Mouse (Mus musculus): ENCODE data around the gene Usp48. TPM values are rescaled to one million over a fixed set of nuclear protein-coding genes. Genes with fewer than 3 reads are reported as not detected.

Usp48 gene
- polyA plus RNA-seq, 1 experiment from 2014 or later = 72.5 TPM

Other genes starting within 250 kb of the Usp48 start
- 710 and 751 TPM in 2 replicates for gene Cdc42, start 236.0 kb upstream of the Usp48 start, polyA plus RNA-seq (2014; fragmentation: Nextera tagmentation; extraction: Ambion mirVana)
- not detected in 2 replicates for gene Cela3a, start 184.0 kb upstream of the Usp48 start, polyA plus RNA-seq (2014; fragmentation: Nextera tagmentation; extraction: Ambion mirVana)
- not detected in 2 replicates for gene Cela3b, start 163.2 kb upstream of the Usp48 start, polyA plus RNA-seq (2014; fragmentation: Nextera tagmentation; extraction: Ambion mirVana)
- not detected in 2 replicates for gene 1700013G24Rik, start 140.5 kb upstream of the Usp48 start, polyA plus RNA-seq (2014; fragmentation: Nextera tagmentation; extraction: Ambion mirVana)
- gene Hspg2, start 125.0 kb upstream of the Usp48 start, polyA plus RNA-seq (2014; fragmentation: Nextera tagmentation; extraction: Ambion mirVana) = 9.6 and 11.2 TPM in 2 replicates
- gene Ldlrad2, start 19.2 kb upstream of the Usp48 start, polyA plus RNA-seq (2014; fragmentation: Nextera tagmentation; extraction: Ambion mirVana) = not detected in 2 replicates
- gene Rap1gap, start 71.0 kb downstream of the Usp48 start, polyA plus RNA-seq (2014; fragmentation: Nextera tagmentation; extraction: Ambion mirVana) = 4.6 and 4.9 TPM in 2 replicates
- gene Alpl, start 202.6 kb downstream of the Usp48 start, polyA plus RNA-seq (2014; fragmentation: Nextera tagmentation; extraction: Ambion mirVana) = 23.7 and 24.5 TPM in 2 replicates

All from midbrain, embryonic 11.5 days (tissue).